Mouse (Mus musculus) thymus, adult 2 months (tissue): ENCODE results near the gene Slc41a2. TPM values are rescaled to one million over a fixed set of nuclear protein-coding genes. Genes with fewer than 3 reads are reported as not detected.
"Not testable (repeated sequence)": the region's sequence is repeated elsewhere in the genome, so short reads cannot be mapped to it uniquely, and the experiment has no call there.

Source experiments
- DNase-seq: peaks from one replicate; pipeline ENCODE4 v3.0.0; 2021
- H3K27ac ChIP-seq: fragments of 200-500 bp; 2 replicates; pipeline ENCODE4 v1.5.1; 2012; ENCODE audit warnings: low read length, control low read depth; ENCODE audit not compliant: control insufficient read depth, insufficient read depth
- H3K27me3 ChIP-seq: fragments of 200-500 bp; 2 replicates; pipeline ENCODE4 v1.6.1; 2012; ENCODE audit warnings: mild to moderate bottlenecking, low read length, moderate library complexity, mixed read lengths; ENCODE audit not compliant: control insufficient read depth, insufficient read depth
- H3K36me3 ChIP-seq: fragments of 200-500 bp; 2 replicates; pipeline ENCODE4 v1.6.1; 2012; ENCODE audit warnings: mild to moderate bottlenecking, low read length, moderate library complexity; ENCODE audit not compliant: control insufficient read depth, insufficient read depth
- H3K4me1 ChIP-seq: fragments of 200-500 bp; replicated peaks from 2 replicates; pipeline ENCODE4 v1.6.1; 2012; ENCODE audit warnings: low read length; ENCODE audit not compliant: control insufficient read depth, insufficient read depth
- H3K4me3 ChIP-seq: fragments of 200-500 bp; 2 replicates; pipeline ENCODE4 v1.5.1; 2012; ENCODE audit warnings: mild to moderate bottlenecking, low read length, control low read depth, moderate library complexity; ENCODE audit not compliant: control insufficient read depth, insufficient read depth
- CTCF ChIP-seq: fragments of 200-500 bp; IDR thresholded peaks from 2 replicates; pipeline ENCODE4 v1.5.1; 2012; ENCODE audit warnings: mild to moderate bottlenecking, control low read depth, low read length, moderate library complexity, borderline replicate concordance; ENCODE audit not compliant: control insufficient read depth, poor library complexity, insufficient read depth; ENCODE audit errors: extremely low read depth
- POLR2A ChIP-seq: fragments of 200-500 bp; IDR thresholded peaks from 2 replicates; pipeline ENCODE4 v1.6.1; 2012; ENCODE audit warnings: mild to moderate bottlenecking, low read length, control low read depth, moderate library complexity; ENCODE audit not compliant: control insufficient read depth, poor library complexity, insufficient read depth; ENCODE audit errors: extremely low read depth
- WGBS: fragments of 180-500 bp; shearing (Covaris S2); methylation state at CpG from one replicate; pipeline ENCODE4 v1.1.7; 2018; 5-methylcytosine and 5-hydroxymethylcytosine counted together
- polyA plus RNA-seq: library from polyadenylated mRNA; depleted of rRNA; stranded (reverse); fragments of >200 nt; gene quantifications from 2 replicates; pipeline ENCODE4 v1.2.3, GENCODE M21; 2012

The Slc41a2 gene
- polyA plus RNA-seq, 1 experiment, result 0.97 TPM

GRCm38 (mm10) chr10:83354333-83354719 is 16.6 kb upstream of the Slc41a2 start:
- Histone ChIP-seq H3K27ac (no peak overlapping the region), H3K36me3 (no peaks in the 10 kb centered on the region), H3K27me3 (no peaks in the 10 kb centered on the region), H3K4me3 (no peak overlapping the region), H3K4me1 (no peaks in the 10 kb centered on the region)
- no peak for DNase-seq
- no peak for TF ChIP-seq POLR2A
- no peak for TF ChIP-seq CTCF
- WGBS, result 61% methylated on average over 8 of the region's 8 CpGs

DNA sequence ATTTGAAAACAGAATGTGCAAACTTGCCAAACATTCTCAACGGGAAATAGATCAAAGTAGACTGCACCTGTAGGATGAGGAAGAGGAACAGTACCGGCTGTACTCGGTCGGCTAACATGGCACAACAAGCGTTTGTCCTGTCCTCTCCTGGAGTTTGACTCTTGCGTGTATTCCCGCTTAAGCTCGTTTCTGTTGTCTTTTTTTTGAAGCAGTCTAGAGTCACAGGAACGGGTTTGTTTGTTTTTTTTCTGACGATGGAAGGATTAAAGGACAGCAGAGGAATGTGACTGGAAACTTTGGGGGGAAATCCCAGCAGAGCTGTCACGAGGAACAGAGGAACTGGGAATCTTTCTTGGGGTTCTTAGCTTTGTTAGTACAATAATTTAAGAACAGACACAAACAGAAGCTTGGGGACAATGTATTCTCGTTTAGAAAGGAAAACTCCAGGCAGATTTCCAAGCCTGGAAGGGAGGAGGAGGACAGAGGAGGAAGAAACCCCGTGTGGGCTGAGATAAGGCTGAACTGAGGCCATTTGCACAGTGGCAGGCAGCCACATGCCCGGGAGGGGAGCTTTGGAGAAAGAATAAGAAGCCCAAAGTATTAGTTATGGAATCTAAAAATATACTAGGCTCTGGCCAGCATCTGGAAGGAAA is 16.1 kb upstream of the Slc41a2 start:
- Histone ChIP-seq H3K27me3 (no peaks in the 10 kb centered on the region), H3K36me3 (no peaks in the 10 kb centered on the region), H3K4me1 (no peaks in the 10 kb centered on the region), H3K27ac (no peak overlapping the region), H3K4me3 (no peak overlapping the region)
- TF ChIP-seq CTCF (no peak), POLR2A (no peak)
- WGBS, result 47% methylated on average over 14 of the region's 14 CpGs
- no peak for DNase-seq

GRCm38 (mm10) chr10:83351779-83352178 is 14.1 kb upstream of the Slc41a2 start:
- not testable (repeated sequence) for H3K27me3 ChIP-seq, H3K4me1 ChIP-seq, H3K36me3 ChIP-seq, H3K27ac ChIP-seq, H3K4me3 ChIP-seq, DNase-seq
- 94% methylated on average over 4 of the region's 4 CpGs for WGBS

GRCm38 (mm10) chr10:83350689-83351088 is 13.0 kb upstream of the Slc41a2 start:
- Histone ChIP-seq H3K27ac (no peak overlapping the region), H3K27me3 (no peaks in the 10 kb centered on the region), H3K36me3 (no peaks in the 10 kb centered on the region), H3K4me1 (no peaks in the 10 kb centered on the region), H3K4me3 (no peak overlapping the region)
- WGBS, result 90% methylated on average over 2 of the region's 2 CpGs
- no peak for DNase-seq
- TF ChIP-seq POLR2A (no peak), CTCF (no peak)

- Histone ChIP-seq H3K4me1 (no peaks in the 10 kb centered on the region), H3K27me3 (no peaks in the 10 kb centered on the region), H3K36me3 (no peaks in the 10 kb centered on the region), H3K27ac (no peak overlapping the region), H3K4me3 (no peak overlapping the region)
- WGBS, result 79% methylated on average over 7 of the region's 7 CpGs
- TF ChIP-seq CTCF, result no peak
- TF ChIP-seq POLR2A, result no peak
- no peak for DNase-seq
Measured at GRCm38 (mm10) chr10:83347494-83347893, 9.8 kb upstream of the Slc41a2 start.

DNA sequence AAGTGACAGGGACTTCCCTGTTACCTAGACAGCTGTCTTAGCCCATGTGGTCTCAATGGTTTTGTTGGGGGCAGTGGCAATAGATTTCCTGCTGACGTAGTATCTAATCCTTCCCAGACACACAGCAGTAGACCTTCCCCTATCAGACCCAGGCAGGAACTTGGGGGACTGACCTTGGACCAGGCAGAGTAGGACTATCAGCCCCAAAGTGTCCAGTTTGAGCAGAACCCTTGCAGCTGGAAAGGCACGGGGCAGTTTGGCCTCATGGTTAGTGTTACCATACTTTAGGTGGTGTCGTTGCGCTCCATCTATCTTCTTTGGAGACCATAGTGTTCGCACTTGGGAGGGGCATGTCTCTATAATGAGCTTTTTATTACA is 8.7 kb upstream of the Slc41a2 start:
- H3K27ac ChIP-seq, result no peak overlapping the region
- WGBS, result 93% methylated on average over 5 of the region's 5 CpGs
- no peaks in the 10 kb centered on the region for H3K27me3 ChIP-seq
- TF ChIP-seq CTCF (no peak), POLR2A (no peak)
- H3K4me1 ChIP-seq, result no peaks in the 10 kb centered on the region
- H3K36me3 ChIP-seq, result no peaks in the 10 kb centered on the region
- no peak for DNase-seq
- H3K4me3 ChIP-seq, result no peak overlapping the region

- H3K4me1 ChIP-seq, result no peaks in the 10 kb centered on the region
Measured at GRCm38 (mm10) chr10:83345693-83346358, 8.1 kb upstream of the Slc41a2 start.

More at GRCm38 (mm10) chr10:83345693-83346358, 8.1 kb upstream of the Slc41a2 start:
- Histone ChIP-seq H3K27ac (no peak overlapping the region), H3K4me3 (no peak overlapping the region), H3K36me3 (no peaks in the 10 kb centered on the region), H3K27me3 (no peaks in the 10 kb centered on the region)
- 72% methylated on average over 7 of the region's 7 CpGs for WGBS
- no peak for DNase-seq
- TF ChIP-seq POLR2A, result no peak
- no peak for TF ChIP-seq CTCF
